Mouse (Mus musculus): ENCODE data around the gene Sipa1l3. TPM values are rescaled to one million over a fixed set of nuclear protein-coding genes. Genes with fewer than 3 reads are reported as not detected.

Gene Sipa1l3
- total and polyA plus RNA-seq, 3 experiments, result 8.9 to 10.7 (median 9.1) TPM

DNA sequence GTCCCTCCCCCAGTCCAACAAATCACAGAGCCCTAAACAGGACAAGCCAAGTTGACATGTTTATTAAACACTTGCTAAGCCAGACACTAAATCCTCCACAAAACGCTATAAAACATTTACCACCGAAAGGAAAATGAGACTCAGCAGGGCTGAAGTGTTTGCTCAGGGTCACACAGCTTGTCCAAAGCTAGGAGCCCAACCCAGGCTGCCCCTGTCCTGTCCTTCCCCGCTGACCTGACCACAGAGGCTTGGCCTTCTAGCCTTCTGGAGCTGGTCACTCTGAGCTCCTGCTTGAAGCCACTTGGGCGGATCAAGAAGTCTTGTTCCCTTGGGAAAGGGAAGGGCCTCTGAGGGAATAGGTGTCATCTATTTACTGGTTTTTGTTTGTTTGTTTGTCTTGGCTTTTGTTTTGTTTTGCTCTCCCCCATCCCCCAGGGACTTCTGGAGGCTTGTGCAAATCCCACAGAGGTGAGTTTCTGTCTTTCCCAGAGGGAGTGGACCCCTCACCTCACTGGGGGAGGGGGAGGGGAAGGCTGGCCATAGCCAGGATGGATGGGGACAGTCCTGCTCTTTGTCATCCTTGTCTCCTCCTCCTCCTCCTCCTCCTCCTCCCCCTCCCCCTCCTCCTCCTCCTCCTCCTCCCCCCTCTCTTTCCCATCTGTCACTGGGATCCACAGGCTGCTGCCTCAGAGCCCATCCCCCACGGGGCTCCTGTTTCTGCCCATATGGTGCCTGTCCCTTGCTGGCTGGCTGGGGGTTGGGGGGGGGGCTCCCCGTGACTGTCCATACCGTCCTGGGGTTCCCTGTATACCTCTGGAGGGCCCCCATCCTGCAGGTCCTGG lies 226.6 kb downstream of the Sipa1l3 start:
- WGBS, result 32% methylated on average over 7 of the region's 7 CpGs
- no peaks in the 10 kb centered on the region for H3K27me3 ChIP-seq (ENCODE audit: control insufficient read depth, insufficient read depth, low read length)
- H3K27ac ChIP-seq, result peak overlapping the region; percentile 79
- H3K4me1 ChIP-seq (ENCODE audit: control insufficient read depth, insufficient read depth, low read length), result peaks cover 3% of the 10 kb centered on the region; the same call in 1 of the 2 replicates
- H3K79me2 ChIP-seq (replicated peaks; ENCODE audit: control insufficient read depth, insufficient read depth, low read length), result no peaks in the 10 kb centered on the region
- TF ChIP-seq EP300 (IDR thresholded peaks at IDR 0.05; ENCODE audit: insufficient read depth, low read depth, low read length) (no peak), POLR2A (IDR thresholded peaks at IDR 0.05; ENCODE audit: insufficient read depth, low read depth, low read length) (no peak), CTCF (IDR thresholded peaks at IDR 0.05) (no peak)
- peak in 1 of 2 experiments; percentile 42 for DNase-seq
- no peak overlapping the region for H3K4me3 ChIP-seq
- intact Hi-C loops (cut with DNase I), result no loop called here
- peak overlapping the region; percentile 20 for H3K9ac ChIP-seq (ENCODE audit: low read depth, low read length)
- H3K36me3 ChIP-seq (ENCODE audit: control insufficient read depth, insufficient read depth, low read length), result no peaks in the 10 kb centered on the region

DNA sequence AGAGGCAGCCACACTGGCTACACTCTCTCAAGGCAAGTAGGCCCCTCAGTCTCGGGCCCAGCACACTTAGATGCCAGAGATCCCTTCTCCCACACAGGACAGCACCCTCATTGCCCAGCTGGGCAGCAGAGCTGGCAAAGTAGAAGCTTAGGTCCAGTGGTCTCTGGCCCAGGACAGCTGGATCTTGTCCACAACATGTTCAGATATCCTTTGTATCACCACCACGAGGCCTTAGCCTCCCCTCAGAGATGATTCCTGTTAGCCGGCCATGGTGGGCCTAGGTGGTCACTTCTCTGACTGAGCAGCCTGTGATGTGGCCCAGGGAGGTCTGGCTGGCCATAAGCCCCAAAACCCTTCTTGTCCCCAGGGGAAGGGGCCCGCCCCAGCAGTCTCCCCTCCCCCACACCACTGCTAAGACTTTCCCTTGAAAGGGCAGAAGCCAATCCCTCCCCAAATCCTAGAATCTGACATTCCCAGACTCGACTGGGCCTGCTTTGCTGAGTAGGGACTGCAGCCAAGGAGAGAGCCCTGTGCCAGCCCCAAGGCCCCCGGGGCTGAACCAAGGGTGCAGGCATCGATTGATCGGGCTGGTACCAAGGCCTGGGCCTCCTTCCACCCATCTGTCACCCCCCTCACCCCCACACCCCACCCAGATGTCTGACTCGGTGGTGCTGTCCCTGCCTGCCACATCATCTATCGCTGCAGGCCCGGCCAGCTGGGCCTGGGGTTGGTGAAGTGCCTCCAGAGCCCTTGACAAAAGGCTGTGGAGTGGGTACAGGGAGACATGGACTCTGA lies 227.6 kb downstream of the Sipa1l3 start:
- 74% methylated on average over 11 of the region's 11 CpGs for WGBS
- TF ChIP-seq CTCF (IDR thresholded peaks at IDR 0.05), result no peak
- no peak for TF ChIP-seq EP300 (IDR thresholded peaks at IDR 0.05; ENCODE audit: insufficient read depth, low read depth, low read length)
- no peaks in the 10 kb centered on the region for H3K36me3 ChIP-seq (ENCODE audit: control insufficient read depth, insufficient read depth, low read length)
- H3K9ac ChIP-seq (ENCODE audit: low read depth, low read length), result peak overlapping the region; percentile 20
- no peaks in the 10 kb centered on the region for H3K79me2 ChIP-seq (replicated peaks; ENCODE audit: control insufficient read depth, insufficient read depth, low read length)
- intact Hi-C loops (cut with DNase I), result no loop called here
- H3K27me3 ChIP-seq (ENCODE audit: control insufficient read depth, insufficient read depth, low read length), result no peaks in the 10 kb centered on the region
- H3K4me3 ChIP-seq, result 0 out of 2 replicates have a peak overlapping the region, but pooled peaks have one; percentile 8
- H3K27ac ChIP-seq, result peak overlapping the region; percentile 67
- H3K4me1 ChIP-seq (ENCODE audit: control insufficient read depth, insufficient read depth, low read length), result peaks cover 3% of the 10 kb centered on the region; the same call in 1 of the 2 replicates
- no peak for DNase-seq

DNA sequence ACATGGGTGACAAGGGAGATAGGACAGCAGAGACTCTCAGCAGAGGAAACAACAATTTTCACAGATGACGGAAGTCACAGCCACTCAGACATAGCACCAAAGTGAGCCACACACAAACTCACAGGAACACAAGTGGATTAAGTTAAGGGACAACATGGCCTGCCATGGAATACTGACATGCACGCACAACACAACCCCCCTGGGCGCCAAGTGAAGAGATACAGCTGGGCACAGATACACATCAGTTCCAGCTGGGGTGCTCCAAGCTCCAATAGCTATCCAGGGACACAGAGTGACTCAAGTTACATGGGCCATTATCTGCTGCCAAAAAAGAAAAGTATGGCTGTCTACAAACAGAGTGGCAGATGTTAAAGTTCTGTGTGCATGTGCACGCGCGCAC lies 228.6 kb downstream of the Sipa1l3 start:
- Histone ChIP-seq H3K9ac (ENCODE audit: low read depth, low read length) (peak overlapping the region; percentile 47), H3K27ac (peak overlapping the region; percentile 71), H3K79me2 (replicated peaks; ENCODE audit: control insufficient read depth, insufficient read depth, low read length) (no peaks in the 10 kb centered on the region), H3K4me3 (peak overlapping the region; percentile 59), H3K27me3 (ENCODE audit: control insufficient read depth, insufficient read depth, low read length) (no peaks in the 10 kb centered on the region), H3K36me3 (ENCODE audit: control insufficient read depth, insufficient read depth, low read length) (no peaks in the 10 kb centered on the region), H3K4me1 (ENCODE audit: control insufficient read depth, insufficient read depth, low read length) (peaks cover 3% of the 10 kb centered on the region; the same call in 1 of the 2 replicates)
- DNase-seq, result peak in 1 of 2 experiments; percentile 28
- intact Hi-C loops (cut with DNase I), result no loop called here
- no peak for TF ChIP-seq POLR2A (IDR thresholded peaks at IDR 0.05; ENCODE audit: insufficient read depth, low read depth, low read length)
- 0 out of 2 replicates have a peak, but pooled peaks have one; percentile 36 for TF ChIP-seq EP300 (IDR thresholded peaks at IDR 0.05; ENCODE audit: insufficient read depth, low read depth, low read length)
- 76% methylated on average over 6 of the region's 6 CpGs for WGBS

DNA sequence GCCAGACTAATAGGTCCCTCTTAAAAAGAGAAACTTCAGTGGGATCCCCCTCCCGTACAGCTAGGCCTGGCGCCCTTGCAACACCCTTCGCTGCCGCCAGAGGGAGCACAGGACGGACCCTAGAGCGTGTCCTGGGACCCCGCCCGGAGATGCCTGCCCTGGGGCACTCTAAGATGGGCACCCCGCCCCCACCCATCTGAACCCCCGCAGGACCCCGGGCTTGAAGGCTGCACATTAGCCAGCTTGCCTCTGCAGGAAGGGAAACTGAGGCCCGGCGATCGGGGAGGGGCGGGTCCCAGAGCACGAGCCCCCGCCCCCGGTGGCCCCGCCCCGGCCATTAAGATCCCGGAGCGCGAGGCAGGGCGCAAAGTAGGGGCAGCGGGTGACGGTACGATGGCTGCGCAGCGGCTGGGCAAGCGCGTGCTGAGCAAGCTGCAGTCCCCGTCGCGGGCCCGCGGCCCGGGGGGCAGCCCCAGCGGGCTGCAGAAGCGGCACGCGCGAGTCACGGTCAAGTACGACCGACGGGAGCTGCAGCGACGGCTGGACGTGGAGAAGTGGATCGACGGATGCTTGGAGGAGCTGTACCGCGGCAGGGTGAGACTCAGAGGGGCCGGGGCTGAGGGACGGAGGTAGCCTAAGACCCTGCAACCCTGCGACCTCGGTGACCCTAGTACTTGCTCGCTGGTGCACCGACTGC lies 229.4 kb downstream of the Sipa1l3 start, which contains the start of gene Ppp1r14a:
Gene Ppp1r14a, plus strand, starts transcription at position 367 of the 697 bp plus-strand sequence.
- intact Hi-C loops (cut with DNase I), result no loop called here
- Histone ChIP-seq H3K27ac (peak within 1 kb of the TSS; percentile 71), H3K4me1 (ENCODE audit: control insufficient read depth, insufficient read depth, low read length) (peaks cover 3% of the 10 kb centered on the region; the same call in 1 of the 2 replicates), H3K36me3 (ENCODE audit: control insufficient read depth, insufficient read depth, low read length) (no peaks in the 10 kb centered on the region), H3K27me3 (ENCODE audit: control insufficient read depth, insufficient read depth, low read length) (no peaks in the 10 kb centered on the region), H3K9ac (ENCODE audit: low read depth, low read length) (peak within 1 kb of the TSS; percentile 47), H3K4me3 (peak within 1 kb of the TSS; percentile 59), H3K79me2 (replicated peaks; ENCODE audit: control insufficient read depth, insufficient read depth, low read length) (no peaks in the 10 kb centered on the region)
- WGBS, result 2% methylated on average over 59 of the region's 59 CpGs
- peak; percentile 80 to 89 for DNase-seq
- TF ChIP-seq CTCF (IDR thresholded peaks at IDR 0.05) (no peak; the same call in none of the 2 replicates), POLR2A (IDR thresholded peaks at IDR 0.05; ENCODE audit: insufficient read depth, low read depth, low read length) (peak; percentile 73)

DNA sequence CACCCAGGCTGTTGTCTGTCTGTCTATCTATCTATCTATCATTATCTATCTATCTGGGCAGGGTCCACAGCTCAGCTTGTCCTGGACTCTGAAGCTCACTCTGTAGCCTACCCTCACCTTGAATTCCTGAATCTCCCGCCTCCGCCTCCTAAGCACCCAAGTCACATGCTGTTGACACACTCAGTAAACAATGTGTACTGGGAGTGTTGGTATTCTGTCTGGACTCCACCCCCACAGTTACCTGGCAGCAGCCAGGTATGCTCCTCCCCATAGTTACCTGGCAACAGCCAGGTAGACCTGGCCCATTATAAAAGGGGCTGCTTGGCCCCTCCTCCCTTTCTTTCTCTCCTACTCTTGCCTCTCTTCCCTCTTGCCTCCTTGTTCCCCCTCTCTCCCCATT lies 230.4 kb downstream of the Sipa1l3 start:
- DNase-seq, result no peak
- H3K9ac ChIP-seq (ENCODE audit: low read depth, low read length), result no peak overlapping the region
- peaks cover 2% of the 10 kb centered on the region; the same call in 1 of the 2 replicates for H3K4me1 ChIP-seq (ENCODE audit: control insufficient read depth, insufficient read depth, low read length)
- no peaks in the 10 kb centered on the region for H3K36me3 ChIP-seq (ENCODE audit: control insufficient read depth, insufficient read depth, low read length)
- no peaks in the 10 kb centered on the region for H3K79me2 ChIP-seq (replicated peaks; ENCODE audit: control insufficient read depth, insufficient read depth, low read length)
- H3K27ac ChIP-seq, result no peak overlapping the region
- no peak overlapping the region for H3K4me3 ChIP-seq
- no peaks in the 10 kb centered on the region for H3K27me3 ChIP-seq (ENCODE audit: control insufficient read depth, insufficient read depth, low read length)
- 96% methylated on average over 2 of the region's 2 CpGs for WGBS
- intact Hi-C loops (cut with DNase I), result no loop called here
- TF ChIP-seq POLR2A (IDR thresholded peaks at IDR 0.05; ENCODE audit: insufficient read depth, low read depth, low read length), result no peak
- TF ChIP-seq CTCF (IDR thresholded peaks at IDR 0.05), result no peak
- TF ChIP-seq EP300 (IDR thresholded peaks at IDR 0.05; ENCODE audit: insufficient read depth, low read depth, low read length), result no peak

Data from heart, adult 2 months (tissue).